Mouse (Mus musculus): ENCODE data around the gene Hdac6. TPM values are rescaled to one million over a fixed set of nuclear protein-coding genes. Genes with fewer than 3 reads are reported as not detected.
A peak's percentile ranks its signal among the peaks of the same experiment; 100 is the strongest.
"Not testable (repeated sequence)": the region's sequence is repeated elsewhere in the genome, so short reads cannot be mapped to it uniquely, and the experiment has no call there.

The Hdac6 gene
- total RNA-seq, 2 experiments from 2014 or later, result 11.0 to 13.1 TPM

GRCm38 (mm10) chrX:7926266-7926665 is 21.4 kb downstream of the Hdac6 start:
- DNase-seq (ENCODE audit: low spot score in 2 of 2), result no peak

GRCm38 (mm10) chrX:7922032-7922431 is 25.7 kb downstream of the Hdac6 start:
- DNase-seq (ENCODE audit: low spot score in 2 of 2), result no peak

- DNase-seq (ENCODE audit: low spot score in 2 of 2), result no peak
Measured at GRCm38 (mm10) chrX:7919601-7920383, 27.9 kb downstream of the Hdac6 start, which contains the start of gene Pcsk1n. TSS of gene Pcsk1n (plus strand) at chrX:7919822.

GRCm38 (mm10) chrX:7917960-7918359 is 29.7 kb downstream of the Hdac6 start:
- not testable (repeated sequence) for DNase-seq (ENCODE audit: low spot score in 2 of 2)

GRCm38 (mm10) chrX:7915669-7916068 is 32.0 kb downstream of the Hdac6 start:
- DNase-seq (ENCODE audit: low spot score in 2 of 2), result not testable (repeated sequence)

- no peak for DNase-seq (ENCODE audit: low spot score in 2 of 2)
Measured at GRCm38 (mm10) chrX:7910473-7910872, 37.2 kb downstream of the Hdac6 start.

GRCm38 (mm10) chrX:7909242-7909641 is 38.4 kb downstream of the Hdac6 start, which contains the start of gene Gm10490:
TSS of gene Gm10490 (plus strand) at chrX:7909542.
- not testable (repeated sequence) for DNase-seq (ENCODE audit: low spot score in 2 of 2)

- DNase-seq (ENCODE audit: low spot score in 2 of 2), result no peak
Measured at GRCm38 (mm10) chrX:7907735-7908134, 40.0 kb downstream of the Hdac6 start, which contains the start of gene Gm10491. TSS of gene Gm10491 (minus strand) at chrX:7907835.

- DNase-seq (ENCODE audit: low spot score in 2 of 2), result no peak
Measured at GRCm38 (mm10) chrX:7904441-7904840, 43.2 kb downstream of the Hdac6 start.

- peak; percentile 56 to 80 for DNase-seq (ENCODE audit: low spot score in 2 of 2)
Measured at GRCm38 (mm10) chrX:7898880-7899874, 48.5 kb downstream of the Hdac6 start, which contains the start of the genes Pqbp1 and Timm17b. TSS of gene Pqbp1 (minus strand) at chrX:7899269. TSS of gene Timm17b (plus strand) at chrX:7899357.

GRCm38 (mm10) chrX:7898211-7898610 is 49.5 kb downstream of the Hdac6 start:
- DNase-seq (ENCODE audit: low spot score in 2 of 2), result no peak

GRCm38 (mm10) chrX:7883841-7884567 is 63.7 kb downstream of the Hdac6 start, which contains the start of gene Slc35a2:
TSS of gene Slc35a2 (plus strand) at chrX:7884028.
- peak; percentile 49 to 80 for DNase-seq (ENCODE audit: low spot score in 2 of 2)

Other genes with a start within 250 kb of the Hdac6 start
- gene Wdr45, start 233.6 kb downstream of the Hdac6 start, total RNA-seq (2021), result 10 to 100 TPM; 25.6 to 30.7 TPM
- not detected for gene Gm45208, start 225.6 kb downstream of the Hdac6 start, total RNA-seq (2021)
- 10 to 100 TPM; 18.5 to 18.7 TPM for gene Praf2, start 219.4 kb downstream of the Hdac6 start, total RNA-seq (2021)
- gene Ccdc120, start 197.0 kb downstream of the Hdac6 start, total RNA-seq (2021), result 1 to 10 TPM; 2.7 to 4.0 TPM
- gene Tfe3, start 185.3 kb downstream of the Hdac6 start, total RNA-seq (2021), result 10 to 100 TPM; 16.9 to 19.4 TPM
- 10 to 100 TPM; 24.7 to 34.9 TPM for gene Gripap1, start 158.1 kb downstream of the Hdac6 start, total RNA-seq (2021)
- 1 to 10 TPM; 1.3 to 1.5 TPM for gene Kcnd1, start 125.6 kb downstream of the Hdac6 start, total RNA-seq (2021)
- 10 to 100 TPM; 36.5 to 37.6 TPM for gene Otud5, start 106.5 kb downstream of the Hdac6 start, total RNA-seq (2021)
- gene Pim2, start 69.6 kb downstream of the Hdac6 start, total RNA-seq (2021), result 1 to 10 TPM; 1.8 TPM
- gene Slc35a2, start 63.9 kb downstream of the Hdac6 start, total RNA-seq (2021), result 10 to 100 TPM; 17.0 to 21.2 TPM
- gene Pqbp1, start 48.6 kb downstream of the Hdac6 start, total RNA-seq (2021), result 10 to 100 TPM; 39.3 to 51.3 TPM
- 10 to 100 TPM; 61.6 to 63.1 TPM for gene Timm17b, start 48.5 kb downstream of the Hdac6 start, total RNA-seq (2021)
- gene Gm10491, start 40.1 kb downstream of the Hdac6 start, total RNA-seq (2021), result not detected
- not detected for gene Gm10490, start 38.3 kb downstream of the Hdac6 start, total RNA-seq (2021)
- under 1 TPM; 0.12 to 0.13 TPM for gene Pcsk1n, start 28.1 kb downstream of the Hdac6 start, total RNA-seq (2021)
- gene Eras, start 19.3 kb downstream of the Hdac6 start, total RNA-seq (2021), result not detected
- under 1 TPM; 0.27 to 0.54 TPM for gene Gata1, start 30.2 kb upstream of the Hdac6 start, total RNA-seq (2021)
- gene Glod5, start 70.6 kb upstream of the Hdac6 start, total RNA-seq (2021), result not detected
- 10 to 100 TPM; 14.7 to 14.9 TPM for gene Suv39h1, start 126.9 kb upstream of the Hdac6 start, total RNA-seq (2021)
- 1 to 10 TPM; 2.8 TPM for gene Was, start 142.6 kb upstream of the Hdac6 start, total RNA-seq (2021)
- 10 to 100 TPM; 29.5 to 34.2 TPM for gene Wdr13, start 185.0 kb upstream of the Hdac6 start, total RNA-seq (2021)
- gene Rbm3, start 198.0 kb upstream of the Hdac6 start, total RNA-seq (2021), result 100 to 1,000 TPM; 359 to 459 TPM
- gene Tbc1d25, start 228.3 kb upstream of the Hdac6 start, total RNA-seq (2021), result 1 to 10 TPM; 4.6 to 6.1 TPM
- 10 to 100 TPM; 22.3 to 24.1 TPM for gene Ebp, start 245.6 kb upstream of the Hdac6 start, total RNA-seq (2021)